ENCODE assay signal across 8 mouse cellular contexts in genomic region chr1:62701065-62701921, GRCm38 (mm10). TPM values are rescaled to one million over a fixed set of nuclear protein-coding genes. Genes with fewer than 3 reads are reported as not detected.
DNase-seq lines count a peak whose midpoint lies in the region; ATAC-seq and TF ChIP-seq lines count a peak whose summit lies in the region.
"Had no signal": no experiment of that assay in that cellular context is flagged by ENCODE, and none has a peak within 500 bp of the region (broad histone marks: within the 10 kb centered on the region; RNA-seq: fewer than 3 reads in every experiment).

No protein-coding gene starts in this region.

- 35% methylated on average over 10 of the region's 10 CpGs for WGBS in heart, embryonic 12.5 days
- 33% methylated on average over 10 of the region's 10 CpGs for WGBS in lung, adult 2 months

- peak; percentile 28; the same call in 1 of the 2 replicates for ATAC-seq in heart, embryonic 12.5 days (ENCODE audit: insufficient number of reproducible peaks, low FRiP score)

- no peak overlapping the region for H3K27ac ChIP-seq in ES-Bruce4 (ENCODE audit: insufficient read depth, low read length)
- H3K27ac ChIP-seq in heart, embryonic 12.5 days (ENCODE audit: poor library complexity, severe bottlenecking), result no peak overlapping the region
- H3K27ac ChIP-seq: limb, embryonic 15.5 days had no signal

- peaks cover 13% of the 10 kb centered on the region for H3K27me3 ChIP-seq in ES-Bruce4 (ENCODE audit: control insufficient read depth, insufficient read depth, low read length, poor library complexity, severe bottlenecking)
- H3K27me3 ChIP-seq in heart, embryonic 12.5 days (replicated peaks), result peaks cover 11% of the 10 kb centered on the region

- TF ChIP-seq CTCF in ES-Bruce4 (IDR thresholded peaks at IDR 0.05; ENCODE audit: low read depth, low read length), result peak; percentile 61
- TF ChIP-seq CTCF in lung, adult 2 months (IDR thresholded peaks at IDR 0.05; ENCODE audit: insufficient read depth, low read length), result peak; percentile 71

- H3K4me1 ChIP-seq in ES-Bruce4 (ENCODE audit: control insufficient read depth, insufficient read depth, low read length), result no peaks in the 10 kb centered on the region
- peaks cover 21% of the 10 kb centered on the region for H3K4me1 ChIP-seq in heart, embryonic 12.5 days (replicated peaks)
- peaks cover 4% of the 10 kb centered on the region; the same call in 1 of the 2 replicates for H3K4me1 ChIP-seq in lung, adult 2 months (ENCODE audit: control insufficient read depth, insufficient read depth, low read length)

- TF ChIP-seq POLR2A in ES-Bruce4 (IDR thresholded peaks at IDR 0.05; ENCODE audit: insufficient read depth, low read length), result no peak
- no peak for TF ChIP-seq POLR2A in lung, adult 2 months (IDR thresholded peaks at IDR 0.05; ENCODE audit: borderline replicate concordance, extremely low read depth, low read depth, low read length)

- no peaks in the 10 kb centered on the region for H3K9me3 ChIP-seq in ES-Bruce4 (replicated peaks; ENCODE audit: control insufficient read depth, insufficient read depth, low read length, poor library complexity, severe bottlenecking)
- no peaks in the 10 kb centered on the region for H3K9me3 ChIP-seq in heart, embryonic 12.5 days (replicated peaks)
- H3K9me3 ChIP-seq: limb, embryonic 15.5 days had no signal

- no peaks in the 10 kb centered on the region for H3K36me3 ChIP-seq in ES-Bruce4 (ENCODE audit: control insufficient read depth, insufficient read depth, low read length, poor library complexity, severe bottlenecking)
- no peaks in the 10 kb centered on the region for H3K36me3 ChIP-seq in heart, embryonic 12.5 days
- H3K36me3 ChIP-seq: limb, embryonic 15.5 days had no signal

- no peak overlapping the region; the same call in 1 of the 2 replicates for H3K4me2 ChIP-seq in heart, embryonic 12.5 days

- no peak overlapping the region for H3K9ac ChIP-seq in ES-Bruce4 (ENCODE audit: low read depth, poor library complexity, severe bottlenecking)
- no peak overlapping the region for H3K9ac ChIP-seq in heart, embryonic 12.5 days
- H3K9ac ChIP-seq: limb, embryonic 15.5 days had no signal

- DNase-seq in adipocyte (ENCODE audit: low spot score), result peak; percentile 84
- DNase-seq in embryo, embryonic 10 days (ENCODE audit: low spot score), result peak; percentile 93
- DNase-seq in kidney, postnatal 36 days, result peak; percentile 86 to 91
- peak; percentile 72 for DNase-seq in lung, adult 2 months
- peak; percentile 67 for DNase-seq in right cerebral cortex, postnatal 25 days

- no peak overlapping the region for H3K4me3 ChIP-seq in ES-Bruce4 (ENCODE audit: low read depth, low read length)
- no peak overlapping the region for H3K4me3 ChIP-seq in heart, embryonic 12.5 days
- H3K4me3 ChIP-seq in lung, adult 2 months (replicated peaks; ENCODE audit: extremely low read depth, low read depth, low read length), result no peak overlapping the region
- H3K4me3 ChIP-seq: limb, embryonic 15.5 days had no signal

- no peak for TF ChIP-seq EP300 in ES-Bruce4 (IDR thresholded peaks at IDR 0.05; ENCODE audit: insufficient read depth, low read depth, low read length)

RNA-seq across cellular contexts. Expression of gene Nrp2, which starts 1.8 kb away (rescaled TPM):
- 31.2 and 32.2 TPM in 2 replicates for polyA plus RNA-seq in ES-Bruce4 (2011; ENCODE audit: insufficient read depth, insufficient read length, low read depth, missing spikeins)
- polyA plus RNA-seq in heart, embryonic 12.5 days (2016; fragmentation: Nextera tagmentation; extraction: Ambion mirVana), result 6.0 and 6.2 TPM in 2 replicates
- polyA plus RNA-seq in lung, adult 2 months (2012; rRNA removed), result 21.6 and 27.8 TPM in 2 replicates
